Mouse (Mus musculus) spleen, adult 2 months (tissue): ENCODE measurements around the gene Vwa8.

Experiments
- CTCF ChIP-seq: fragments of 200-500 bp; IDR thresholded peaks from 2 replicates; pipeline ENCODE4 v1.5.1; 2011; ENCODE audit warnings: mild to moderate bottlenecking, inconsistent platforms; ENCODE audit not compliant: insufficient read depth, insufficient read length, insufficient replicate concordance; ENCODE audit errors: extremely low read depth
- POLR2A ChIP-seq: fragments of 200-500 bp; IDR thresholded peaks from 2 replicates; pipeline ENCODE4 v1.6.1; 2011; ENCODE audit warnings: low read depth, low read length, inconsistent platforms

DNA sequence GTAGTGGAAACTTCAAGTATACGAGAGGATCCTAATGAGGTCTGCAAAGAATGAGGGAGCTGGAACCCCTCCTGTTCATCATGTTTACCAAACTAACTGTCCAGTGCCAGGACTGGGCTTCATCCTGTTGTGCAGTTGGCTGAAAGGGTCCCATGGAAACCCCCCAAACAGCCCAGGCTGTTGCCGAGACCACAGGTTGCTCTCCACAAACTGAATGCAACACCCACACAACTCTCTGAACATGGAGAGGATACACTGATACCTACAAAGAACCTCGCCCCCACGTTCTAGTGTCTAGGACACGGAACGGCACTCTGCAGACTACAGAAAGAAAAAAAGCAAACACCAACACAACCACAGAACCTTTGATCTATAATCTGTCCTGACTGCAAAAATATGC, 387.4 kb downstream of the Vwa8 start:
- no peak for TF ChIP-seq POLR2A
- TF ChIP-seq CTCF, result no peak
